In the genomic region with DNA sequence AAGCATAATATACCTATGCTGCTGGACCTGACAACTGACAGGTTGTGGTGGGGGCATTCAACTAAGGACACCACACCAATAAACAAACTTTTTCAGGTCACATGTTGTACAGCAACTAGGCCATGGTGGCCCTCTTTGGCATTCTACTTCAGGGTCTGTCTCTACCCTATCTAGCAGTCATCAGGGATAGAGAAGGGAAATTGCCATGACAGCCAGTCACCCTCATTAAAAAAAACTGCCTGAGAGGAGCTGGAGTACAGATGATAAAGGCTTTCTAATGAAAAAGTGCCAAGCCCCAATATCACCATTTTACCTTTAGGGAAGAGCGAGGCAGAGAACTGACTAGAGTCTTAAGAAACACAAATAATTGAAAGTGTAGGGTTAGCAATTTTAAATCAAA, we compare ENCODE assay signal across 34 mouse cellular contexts.
"Had no signal": no experiment of that assay in that cellular context is flagged by ENCODE, and none has a peak within 500 bp of the region (broad histone marks: within the 10 kb centered on the region; RNA-seq: fewer than 3 reads in every experiment).

No protein-coding gene starts in this region.

- H3K4me1 ChIP-seq: hindbrain, embryonic 10.5 days; intestine, embryonic 15.5 days; kidney, embryonic 15.5 days had no signal

- ATAC-seq: hindbrain, embryonic 16.5 days; hindbrain, postnatal 0 days; inflammation-experienced regulatory T-cells, adult 6 months; intestine, embryonic 15.5 days; intestine, embryonic 16.5 days; intestine, postnatal 0 days had no signal

- H3K27me3 ChIP-seq: heart, embryonic 12.5 days; heart, embryonic 13.5 days; heart, embryonic 15.5 days; hindbrain, embryonic 12.5 days; hindbrain, embryonic 13.5 days; hindbrain, embryonic 15.5 days; intestine, embryonic 15.5 days; kidney, embryonic 15.5 days had no signal

- H3K36me3 ChIP-seq: hindbrain, embryonic 12.5 days; hindbrain, embryonic 13.5 days; hindbrain, embryonic 15.5 days; intestine, embryonic 15.5 days had no signal

- DNase-seq: heart, postnatal 10 days; heart, postnatal 14 days; heart, postnatal 36 days; heart, postnatal 4 days; kidney, adult 11 months; kidney, adult 18-20 months; kidney, adult 2 months; kidney, adult 8-10 months; kidney, adult 9 months; kidney, postnatal 10 days; kidney, postnatal 14 days; kidney, postnatal 25 days; kidney, postnatal 36 days; kidney, postnatal 4 days; layer of hippocampus, adult 9-11 months; layer of hippocampus, postnatal 36 days had no signal

- H3K9me3 ChIP-seq: heart, embryonic 10.5 days; heart, embryonic 12.5 days; heart, embryonic 13.5 days; heart, embryonic 15.5 days; hindbrain, embryonic 10.5 days; hindbrain, embryonic 12.5 days; hindbrain, embryonic 13.5 days; hindbrain, embryonic 15.5 days; intestine, embryonic 15.5 days; kidney, embryonic 15.5 days had no signal

- H3K9ac ChIP-seq: heart, embryonic 12.5 days; heart, embryonic 13.5 days; heart, embryonic 15.5 days; hindbrain, embryonic 12.5 days; hindbrain, embryonic 13.5 days; hindbrain, embryonic 14.5 days; hindbrain, embryonic 15.5 days; intestine, embryonic 15.5 days; kidney, embryonic 15.5 days had no signal

- H3K4me3 ChIP-seq: heart, embryonic 10.5 days; heart, embryonic 12.5 days; heart, embryonic 13.5 days; heart, embryonic 15.5 days; hindbrain, embryonic 10.5 days; hindbrain, embryonic 12.5 days; hindbrain, embryonic 13.5 days; hindbrain, embryonic 15.5 days; intestine, embryonic 15.5 days; kidney, embryonic 15.5 days; layer of hippocampus, adult 2 months had no signal

- H3K27ac ChIP-seq: heart, embryonic 10.5 days; heart, embryonic 13.5 days; heart, embryonic 15.5 days; hindbrain, embryonic 10.5 days; hindbrain, embryonic 12.5 days; hindbrain, embryonic 13.5 days; hindbrain, embryonic 14.5 days; hindbrain, embryonic 15.5 days; hindbrain, postnatal 0 days; intestine, embryonic 15.5 days; kidney, embryonic 15.5 days; kidney, postnatal 0 days; layer of hippocampus, adult 2 months had no signal

- H3K4me2 ChIP-seq: heart, embryonic 12.5 days; heart, embryonic 13.5 days; heart, embryonic 15.5 days; hindbrain, embryonic 12.5 days; hindbrain, embryonic 13.5 days; hindbrain, embryonic 14.5 days; hindbrain, embryonic 15.5 days; intestine, embryonic 15.5 days; kidney, embryonic 15.5 days had no signal
